20 mouse cellular contexts compared by ENCODE assay signal in the genomic region with DNA sequence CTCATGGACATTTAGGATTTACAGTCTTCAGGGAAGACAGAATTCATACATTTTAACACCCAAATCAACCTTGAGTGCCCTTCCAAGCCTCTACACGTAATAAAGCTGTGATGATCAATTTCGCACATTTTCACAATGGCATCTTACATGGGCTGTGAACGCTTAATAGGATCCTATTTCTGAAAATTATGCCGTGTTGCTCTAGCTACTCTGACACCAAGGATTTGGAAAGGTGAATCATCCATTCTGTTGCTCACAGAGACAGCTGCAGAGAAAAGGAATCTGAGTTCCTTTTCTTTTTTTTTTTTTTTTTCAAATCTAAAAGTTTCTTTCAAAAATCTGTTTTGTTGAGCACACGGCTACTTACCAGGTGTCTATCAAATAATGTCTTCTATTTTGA.
"Had no signal": no experiment of that assay in that cellular context is flagged by ENCODE, and none has a peak within 500 bp of the region (broad histone marks: within the 10 kb centered on the region; RNA-seq: fewer than 3 reads in every experiment).

No protein-coding gene starts in this region.

- DNase-seq: liver, embryonic 13.5 days; liver, postnatal 0 days; lung, adult 2 months; lung, postnatal 14 days; lung, postnatal 36 days; retina, postnatal 1 day; right cerebral cortex, postnatal 14 days; spleen, adult 18-20 months; thymus, adult 2 months; thymus, postnatal 25 days; thymus, postnatal 4 days had no signal

- ATAC-seq: liver, postnatal 0 days; lung, postnatal 0 days; midbrain, embryonic 13.5 days; midbrain, embryonic 16.5 days had no signal

- H3K27ac ChIP-seq: liver, embryonic 13.5 days; liver, embryonic 15.5 days; lung, embryonic 15.5 days; macrophage; midbrain, embryonic 13.5 days; neural tube, embryonic 12.5 days had no signal

- H3K36me3 ChIP-seq: liver, embryonic 13.5 days; liver, embryonic 15.5 days; lung, embryonic 15.5 days; midbrain, embryonic 13.5 days; neural tube, embryonic 12.5 days had no signal

- H3K4me2 ChIP-seq: liver, embryonic 13.5 days; liver, embryonic 15.5 days; lung, embryonic 15.5 days; midbrain, embryonic 11.5 days; midbrain, embryonic 13.5 days; neural tube, embryonic 12.5 days had no signal

- H3K9me3 ChIP-seq: liver, embryonic 15.5 days; lung, embryonic 15.5 days; midbrain, embryonic 13.5 days; neural tube, embryonic 12.5 days had no signal

- H3K4me3 ChIP-seq: liver, embryonic 13.5 days; liver, embryonic 15.5 days; lung, embryonic 15.5 days; megakaryocyte, embryonic 14.5 days; midbrain, embryonic 13.5 days; neural tube, embryonic 12.5 days had no signal

- H3K27me3 ChIP-seq: liver, embryonic 13.5 days; liver, embryonic 15.5 days; lung, embryonic 15.5 days; megakaryocyte, embryonic 14.5 days; midbrain, embryonic 13.5 days; neural tube, embryonic 12.5 days had no signal

- H3K4me1 ChIP-seq: liver, embryonic 13.5 days; liver, embryonic 15.5 days; lung, embryonic 15.5 days; megakaryocyte, embryonic 14.5 days; midbrain, embryonic 13.5 days; neural tube, embryonic 12.5 days had no signal

- H3K9ac ChIP-seq: liver, embryonic 13.5 days; liver, embryonic 15.5 days; liver, postnatal 0 days; lung, embryonic 15.5 days; midbrain, embryonic 13.5 days; neural tube, embryonic 12.5 days had no signal
